Mouse (Mus musculus) heart, embryonic 16.5 days (tissue): ENCODE measurements around the gene Pex5l. TPM values are rescaled to one million over a fixed set of nuclear protein-coding genes. Genes with fewer than 3 reads are reported as not detected.

ENCODE experiments used
- ATAC-seq: fragments of 200-750 bp; cut with Nextera tagmentation; replicated peaks from 2 replicates; pipeline ENCODE4 v1.8.0; 2017; ENCODE audit warnings: moderate number of reproducible peaks; ENCODE audit not compliant: insufficient read depth, low FRiP score; ENCODE audit errors: extremely low read depth
- H3K27ac ChIP-seq: fragments of 300-500 bp; sonication (generic); 2 replicates; pipeline ENCODE4 v1.5.1; 2014; ENCODE audit warnings: mild to moderate bottlenecking, low read length, control low read depth, moderate library complexity
- H3K27me3 ChIP-seq: fragments of 300-500 bp; sonication (generic); 2 replicates; pipeline ENCODE4 v1.6.1; 2014; ENCODE audit warnings: low read length, mixed read lengths; ENCODE audit not compliant: control insufficient read depth, insufficient read depth
- H3K36me3 ChIP-seq: fragments of 300-500 bp; sonication (generic); 2 replicates; pipeline ENCODE4 v1.6.1; 2014; ENCODE audit not compliant: control insufficient read depth, insufficient read depth
- H3K4me1 ChIP-seq: fragments of 300-500 bp; sonication (generic); 2 replicates; pipeline ENCODE4 v1.6.1; 2014; ENCODE audit warnings: low read length, mixed read lengths; ENCODE audit not compliant: control insufficient read depth, insufficient read depth
- H3K4me2 ChIP-seq: fragments of 300-500 bp; sonication (generic); 2 replicates; pipeline ENCODE4 v1.6.1; 2014; ENCODE audit warnings: low read depth, mild to moderate bottlenecking, control low read depth, low read length
- H3K4me3 ChIP-seq: fragments of 300-500 bp; sonication (generic); 2 replicates; pipeline ENCODE4 v1.5.1; 2014; ENCODE audit warnings: mild to moderate bottlenecking, control low read depth, low read length
- H3K9ac ChIP-seq: fragments of 300-500 bp; sonication (generic); 2 replicates; pipeline ENCODE4 v1.6.1; 2014; ENCODE audit warnings: low read length, control low read depth
- H3K9me3 ChIP-seq: fragments of 300-500 bp; sonication (generic); replicated peaks from 2 replicates; pipeline ENCODE4 v1.6.1; 2016; ENCODE audit warnings: low read length; ENCODE audit not compliant: control insufficient read depth
- WGBS: fragments of 180-500 bp; shearing (Covaris S2); extraction: QIAGEN DNeasy Blood & Tissue Kit; methylation state at CpG from one replicate; pipeline ENCODE4 v1.1.7; 2014; 5-methylcytosine and 5-hydroxymethylcytosine counted together
- polyA plus RNA-seq: library from polyadenylated mRNA; unstranded; fragments of >200 nt; fragmentation: Nextera tagmentation; extraction: Ambion mirVana; gene quantifications from 2 replicates; pipeline ENCODE4 v1.2.1, GENCODE M21; 2015

The Pex5l gene
- polyA plus RNA-seq, 1 experiment from 2014 or later, result 0.12 TPM

DNA sequence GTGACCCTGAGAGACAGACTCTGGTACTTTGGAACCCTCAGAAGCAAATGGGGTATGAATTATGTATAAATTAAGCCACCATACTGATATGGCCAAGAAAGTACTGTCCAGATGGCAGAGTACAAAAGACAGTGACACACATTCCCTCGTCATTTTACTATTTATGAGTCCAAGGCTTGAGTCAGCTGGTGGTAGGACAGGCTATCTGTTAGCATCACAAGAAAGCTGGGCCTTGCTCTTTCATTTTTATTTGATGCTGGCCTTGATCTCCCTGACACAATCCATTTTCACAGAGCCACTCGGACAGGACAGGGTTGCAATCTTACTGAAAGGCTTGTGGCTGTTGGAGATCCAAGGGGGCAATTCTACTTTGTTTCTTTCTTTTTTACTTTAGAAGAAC, 67.4 kb downstream of the Pex5l start:
- Histone ChIP-seq H3K4me2 (no peak overlapping the region), H3K9ac (no peak overlapping the region), H3K27me3 (no peaks in the 10 kb centered on the region), H3K27ac (no peak overlapping the region), H3K9me3 (no peaks in the 10 kb centered on the region), H3K36me3 (no peaks in the 10 kb centered on the region), H3K4me3 (no peak overlapping the region), H3K4me1 (no peaks in the 10 kb centered on the region)
- 70% methylated on average over 2 of the region's 2 CpGs for WGBS
- ATAC-seq, result no peak

DNA sequence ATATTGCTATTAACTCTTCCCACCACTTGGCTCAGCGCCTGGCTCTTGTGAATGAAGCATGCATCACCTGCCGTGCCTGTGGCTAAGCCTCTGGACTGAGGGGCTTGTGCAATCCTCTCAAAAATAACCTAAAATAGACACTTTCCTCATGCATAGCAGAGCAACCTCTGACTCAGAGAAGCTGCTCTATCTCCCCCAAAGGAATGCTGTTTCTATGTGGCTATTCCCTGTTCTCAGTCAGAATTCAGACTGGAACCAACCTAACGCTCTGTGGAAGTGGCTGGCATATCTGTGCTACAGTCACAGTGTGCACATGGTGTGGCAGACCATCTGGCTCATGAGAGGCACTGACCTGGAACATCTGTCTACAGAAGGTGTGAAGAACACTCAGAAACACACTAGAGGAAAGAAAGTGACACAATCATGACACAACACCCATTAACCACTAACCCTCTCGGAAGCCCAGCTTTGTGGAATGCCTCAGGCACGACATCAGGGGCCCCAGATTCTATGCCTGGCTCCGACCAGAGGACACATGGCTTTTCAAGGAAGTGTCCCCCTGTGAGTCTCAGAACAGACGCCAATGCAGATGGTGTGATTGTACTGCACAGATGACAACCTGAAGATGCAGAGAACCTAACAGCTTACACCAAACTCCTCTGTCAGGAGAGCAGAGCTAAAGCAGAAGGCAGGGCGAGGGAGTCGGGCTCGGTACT, 68.6 kb downstream of the Pex5l start:
- H3K27me3 ChIP-seq, result no peaks in the 10 kb centered on the region
- H3K4me3 ChIP-seq, result no peak overlapping the region
- no peak overlapping the region for H3K27ac ChIP-seq
- H3K9me3 ChIP-seq, result no peaks in the 10 kb centered on the region
- H3K9ac ChIP-seq, result no peak overlapping the region
- WGBS, result 50% methylated on average over 10 of the region's 10 CpGs
- H3K36me3 ChIP-seq, result no peaks in the 10 kb centered on the region
- H3K4me1 ChIP-seq, result no peaks in the 10 kb centered on the region
- H3K4me2 ChIP-seq, result no peak overlapping the region
- no peak for ATAC-seq

DNA sequence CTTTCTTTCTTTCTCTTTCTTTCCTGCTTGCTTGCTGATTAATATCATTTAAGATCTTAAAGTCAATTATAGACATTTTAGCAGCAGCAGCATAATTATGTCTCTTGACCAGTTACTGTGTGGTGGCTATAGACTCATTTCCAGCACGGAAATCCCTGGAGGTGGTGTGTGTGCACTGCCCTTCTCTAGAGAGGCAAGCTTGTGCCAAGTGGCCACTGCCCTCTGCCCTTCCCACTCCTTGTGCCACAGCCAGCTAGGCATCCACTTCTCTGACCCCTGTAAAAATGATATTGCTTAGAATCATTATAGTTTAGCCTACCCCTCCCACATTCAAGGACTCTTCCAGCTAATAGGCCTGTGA, 69.2 kb downstream of the Pex5l start:
- 85% methylated on average over 1 of the region's 1 CpGs for WGBS
- no peak overlapping the region for H3K4me2 ChIP-seq
- H3K27ac ChIP-seq, result no peak overlapping the region
- H3K4me1 ChIP-seq, result no peaks in the 10 kb centered on the region
- no peak for ATAC-seq
- H3K36me3 ChIP-seq, result no peaks in the 10 kb centered on the region
- H3K9ac ChIP-seq, result no peak overlapping the region
- no peaks in the 10 kb centered on the region for H3K9me3 ChIP-seq
- no peak overlapping the region for H3K4me3 ChIP-seq
- no peaks in the 10 kb centered on the region for H3K27me3 ChIP-seq

DNA sequence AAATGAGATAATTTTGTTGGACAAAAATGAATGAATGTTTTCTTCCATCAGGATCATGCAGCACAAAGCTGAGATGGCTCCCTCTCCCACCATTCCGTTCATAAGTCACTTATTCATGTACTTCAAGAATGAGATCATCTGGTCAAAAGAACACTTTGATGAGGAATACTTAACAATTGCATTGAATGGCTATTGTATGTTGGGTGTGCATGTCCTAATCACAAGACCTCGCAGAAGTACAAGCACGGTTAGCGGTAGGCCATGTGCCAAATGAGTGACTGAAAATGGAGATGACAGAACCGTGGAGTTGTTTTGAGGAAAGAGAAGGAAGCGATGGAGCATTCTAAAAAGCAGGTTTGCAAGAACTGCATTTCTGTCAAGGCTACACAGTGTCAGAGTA, 72.3 kb downstream of the Pex5l start:
- Histone ChIP-seq H3K4me1 (no peaks in the 10 kb centered on the region), H3K4me2 (no peak overlapping the region), H3K27ac (no peak overlapping the region), H3K9ac (no peak overlapping the region), H3K9me3 (no peaks in the 10 kb centered on the region), H3K27me3 (no peaks in the 10 kb centered on the region), H3K4me3 (no peak overlapping the region), H3K36me3 (no peaks in the 10 kb centered on the region)
- WGBS, result 83% methylated on average over 6 of the region's 6 CpGs
- no peak for ATAC-seq

DNA sequence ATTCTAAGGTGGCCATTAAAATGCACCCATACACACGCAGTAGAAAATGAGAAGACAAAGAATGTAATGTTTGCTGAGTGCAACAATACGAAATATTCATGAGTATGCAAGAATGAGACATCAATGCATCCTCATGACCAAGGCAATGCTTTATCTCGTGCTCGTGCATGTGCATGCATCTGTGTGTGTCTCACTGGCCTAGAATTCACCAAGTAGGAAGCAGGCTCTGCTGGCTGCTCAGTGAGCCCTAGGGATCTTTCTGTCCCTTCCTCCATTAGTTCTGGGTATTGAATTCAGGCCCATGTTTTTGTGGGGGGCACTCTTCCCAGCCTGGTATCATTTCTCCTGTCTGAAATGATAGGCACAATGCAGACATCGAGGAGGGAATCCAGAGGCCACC, 74.9 kb downstream of the Pex5l start:
- no peak overlapping the region for H3K27ac ChIP-seq
- no peaks in the 10 kb centered on the region for H3K27me3 ChIP-seq
- H3K9ac ChIP-seq, result no peak overlapping the region
- ATAC-seq, result no peak
- WGBS, result 72% methylated on average over 5 of the region's 5 CpGs
- no peaks in the 10 kb centered on the region for H3K4me1 ChIP-seq
- H3K36me3 ChIP-seq, result no peaks in the 10 kb centered on the region
- H3K9me3 ChIP-seq, result no peaks in the 10 kb centered on the region
- H3K4me3 ChIP-seq, result no peak overlapping the region
- H3K4me2 ChIP-seq, result no peak overlapping the region

DNA sequence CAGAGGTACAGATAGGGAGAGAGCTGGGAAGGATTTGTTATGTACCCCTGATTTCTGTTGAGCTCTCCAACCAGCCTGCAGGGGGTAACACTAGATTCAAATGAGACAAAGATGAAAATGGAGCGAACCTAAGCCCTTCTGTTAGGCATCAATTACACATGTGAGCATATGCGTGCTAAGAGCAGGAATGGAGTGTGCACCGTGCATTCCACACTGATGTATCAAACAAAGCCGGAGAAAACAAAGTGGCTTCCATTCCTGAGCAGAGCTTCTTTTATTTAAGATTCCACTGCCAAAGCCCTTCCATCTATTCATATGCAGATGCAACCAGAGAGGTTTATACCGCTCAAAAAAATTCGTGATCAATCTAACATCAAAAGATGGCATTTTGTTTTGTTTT, 79.5 kb downstream of the Pex5l start:
- H3K4me3 ChIP-seq, result no peak overlapping the region
- no peak for ATAC-seq
- H3K9ac ChIP-seq, result no peak overlapping the region
- no peaks in the 10 kb centered on the region for H3K27me3 ChIP-seq
- no peaks in the 10 kb centered on the region for H3K36me3 ChIP-seq
- 62% methylated on average over 6 of the region's 6 CpGs for WGBS
- no peak overlapping the region for H3K27ac ChIP-seq
- H3K9me3 ChIP-seq, result no peaks in the 10 kb centered on the region
- H3K4me2 ChIP-seq, result no peak overlapping the region
- no peaks in the 10 kb centered on the region for H3K4me1 ChIP-seq

DNA sequence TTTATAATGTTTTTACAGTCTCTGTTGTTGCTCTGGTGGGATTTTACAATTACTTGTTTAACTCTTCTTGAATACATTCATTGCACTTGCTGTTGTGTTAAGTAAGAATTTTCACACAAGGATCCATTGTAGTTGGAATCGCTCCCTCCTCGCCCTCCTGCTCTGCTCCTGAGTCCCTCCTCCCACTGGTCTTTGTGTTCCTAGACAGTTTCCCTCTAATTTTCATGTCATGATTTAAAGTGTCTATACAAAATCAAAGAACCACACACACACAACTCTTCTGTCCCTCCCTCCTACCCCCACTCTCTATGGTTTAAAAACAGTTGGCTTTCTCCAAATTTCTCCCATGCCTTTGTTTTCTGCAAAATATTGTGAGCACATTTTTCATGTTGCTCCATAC, 81.6 kb downstream of the Pex5l start:
- no peaks in the 10 kb centered on the region for H3K9me3 ChIP-seq
- no peaks in the 10 kb centered on the region for H3K27me3 ChIP-seq
- no peak for ATAC-seq
- WGBS, result 81% methylated on average over 2 of the region's 2 CpGs
- no peak overlapping the region for H3K9ac ChIP-seq
- H3K27ac ChIP-seq, result no peak overlapping the region
- no peak overlapping the region for H3K4me2 ChIP-seq
- H3K36me3 ChIP-seq, result no peaks in the 10 kb centered on the region
- H3K4me1 ChIP-seq, result no peaks in the 10 kb centered on the region
- H3K4me3 ChIP-seq, result no peak overlapping the region

DNA sequence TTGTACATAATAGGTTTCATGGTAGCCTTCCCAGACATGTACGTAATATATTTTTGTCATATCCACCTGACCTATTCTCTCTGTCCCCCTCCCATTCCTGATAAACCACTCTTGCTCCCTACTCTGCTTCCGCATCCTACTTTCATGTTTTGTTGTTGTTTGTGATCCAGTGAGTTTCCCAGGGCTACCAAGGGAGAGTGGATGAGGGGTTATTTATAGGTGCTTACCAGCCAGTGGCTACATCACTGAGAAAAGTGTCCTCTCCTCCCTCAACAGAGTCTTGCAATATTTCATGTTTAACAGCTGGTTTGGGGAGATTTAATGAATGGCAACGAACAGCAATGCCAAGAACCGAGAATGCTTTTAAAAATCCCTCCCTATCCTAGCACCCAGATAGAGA, 82.0 kb downstream of the Pex5l start:
- no peak overlapping the region for H3K27ac ChIP-seq
- H3K36me3 ChIP-seq, result no peaks in the 10 kb centered on the region
- H3K27me3 ChIP-seq, result no peaks in the 10 kb centered on the region
- no peaks in the 10 kb centered on the region for H3K4me1 ChIP-seq
- H3K4me3 ChIP-seq, result no peak overlapping the region
- no peak overlapping the region for H3K4me2 ChIP-seq
- no peak for ATAC-seq
- WGBS, result 73% methylated on average over 4 of the region's 4 CpGs
- no peak overlapping the region for H3K9ac ChIP-seq
- no peaks in the 10 kb centered on the region for H3K9me3 ChIP-seq

DNA sequence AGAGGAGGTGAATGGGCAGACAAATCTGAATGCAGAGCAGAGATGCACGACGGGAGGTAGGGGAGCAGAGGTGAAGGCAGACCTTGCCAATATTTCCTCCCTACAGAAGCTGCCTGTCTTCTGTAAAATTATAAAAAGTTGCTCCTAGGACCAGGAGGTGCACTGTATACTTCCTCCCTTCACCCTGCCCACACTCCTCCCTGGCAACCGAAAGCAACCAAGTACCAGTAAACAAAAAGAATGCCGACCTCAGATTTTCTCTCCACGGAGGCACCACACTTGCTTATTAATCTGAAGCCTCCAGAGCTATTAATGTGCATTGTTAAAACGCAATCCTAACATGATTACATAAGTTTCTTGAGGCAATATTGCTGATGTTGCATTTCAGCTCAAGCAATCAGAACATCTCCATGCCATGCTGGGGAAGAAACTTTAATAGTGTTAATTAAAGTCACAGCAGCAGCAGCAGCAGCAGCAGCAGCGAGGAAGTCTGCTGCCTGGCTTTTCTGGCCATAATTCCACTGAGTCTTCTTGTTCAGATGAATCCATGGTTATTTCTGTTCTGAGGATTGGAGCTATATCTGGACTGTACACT, 82.6 kb downstream of the Pex5l start:
- 58% methylated on average over 7 of the region's 7 CpGs for WGBS
- H3K4me1 ChIP-seq, result no peaks in the 10 kb centered on the region
- no peaks in the 10 kb centered on the region for H3K36me3 ChIP-seq
- no peak for ATAC-seq
- H3K4me3 ChIP-seq, result no peak overlapping the region
- H3K27me3 ChIP-seq, result no peaks in the 10 kb centered on the region
- H3K9me3 ChIP-seq, result no peaks in the 10 kb centered on the region
- H3K9ac ChIP-seq, result no peak overlapping the region
- no peak overlapping the region for H3K27ac ChIP-seq
- no peak overlapping the region for H3K4me2 ChIP-seq
